Mouse (Mus musculus): ENCODE results near the gene Rbpj. TPM values are rescaled to one million over a fixed set of nuclear protein-coding genes. Genes with fewer than 3 reads are reported as not detected.
"Not testable (repeated sequence)": the region's sequence is repeated elsewhere in the genome, so short reads cannot be mapped to it uniquely, and the experiment has no call there.

Gene Rbpj
- polyA plus RNA-seq, 2 experiments, result 49.7 to 57.3 TPM

GRCm38 (mm10) chr5:53546979-53547472, 81.1 kb downstream of the Rbpj start:
- no peaks in the 10 kb centered on the region for H3K27me3 ChIP-seq (ENCODE audit: control insufficient read depth, insufficient read depth, low read length)
- no peaks in the 10 kb centered on the region for H3K36me3 ChIP-seq (ENCODE audit: control insufficient read depth, insufficient read depth, low read length)
- no peak for TF ChIP-seq POLR2A (IDR thresholded peaks at IDR 0.05; ENCODE audit: borderline replicate concordance, extremely low read depth, insufficient read depth, insufficient read length)
- H3K9ac ChIP-seq (ENCODE audit: low read depth, low read length, severe bottlenecking), result no peak overlapping the region
- DNase-seq (ENCODE audit: low spot score) (no peak), ATAC-seq (ENCODE audit: low FRiP score, low read depth) (peak; percentile 57)
- H3K4me2 ChIP-seq (replicated peaks; ENCODE audit: low read depth, low read length, severe bottlenecking), result no peak overlapping the region
- no peak overlapping the region for H3K27ac ChIP-seq (replicated peaks; ENCODE audit: low read depth, low read length)
- H3K9me3 ChIP-seq (ENCODE audit: control insufficient read depth, low read length), result no peaks in the 10 kb centered on the region
- WGBS, result 22% methylated on average over 9 of the region's 9 CpGs
- H3K4me3 ChIP-seq (replicated peaks; ENCODE audit: low read length), result no peak overlapping the region
- H3K4me1 ChIP-seq (ENCODE audit: control insufficient read depth, insufficient read depth, low read length), result peaks cover 11% of the 10 kb centered on the region; the same call in 1 of the 2 replicates

GRCm38 (mm10) chr5:53550329-53550728, 84.4 kb downstream of the Rbpj start:
- peaks cover 11% of the 10 kb centered on the region; the same call in 1 of the 2 replicates for H3K4me1 ChIP-seq (ENCODE audit: control insufficient read depth, insufficient read depth, low read length)
- H3K9ac ChIP-seq (ENCODE audit: low read depth, low read length, severe bottlenecking); H3K36me3 ChIP-seq (ENCODE audit: control insufficient read depth, insufficient read depth, low read length); H3K9me3 ChIP-seq (ENCODE audit: control insufficient read depth, low read length); H3K4me3 ChIP-seq (replicated peaks; ENCODE audit: low read length); H3K27ac ChIP-seq (replicated peaks; ENCODE audit: low read depth, low read length); H3K27me3 ChIP-seq (ENCODE audit: control insufficient read depth, insufficient read depth, low read length); DNase-seq (ENCODE audit: low spot score); H3K4me2 ChIP-seq (replicated peaks; ENCODE audit: low read depth, low read length, severe bottlenecking); ATAC-seq (ENCODE audit: low FRiP score, low read depth): not testable (repeated sequence)
- WGBS, result 98% methylated on average over 1 of the region's 1 CpGs

- no peak for TF ChIP-seq POLR2A (IDR thresholded peaks at IDR 0.05; ENCODE audit: borderline replicate concordance, extremely low read depth, insufficient read depth, insufficient read length)
- no peak overlapping the region for H3K9ac ChIP-seq (ENCODE audit: low read depth, low read length, severe bottlenecking)
- peaks cover 11% of the 10 kb centered on the region; the same call in 1 of the 2 replicates for H3K4me1 ChIP-seq (ENCODE audit: control insufficient read depth, insufficient read depth, low read length)
- no peak overlapping the region for H3K4me3 ChIP-seq (replicated peaks; ENCODE audit: low read length)
- DNase-seq (ENCODE audit: low spot score), result peak; percentile 26
- 54% methylated on average over 6 of the region's 6 CpGs for WGBS
- no peaks in the 10 kb centered on the region for H3K36me3 ChIP-seq (ENCODE audit: control insufficient read depth, insufficient read depth, low read length)
- H3K27me3 ChIP-seq (ENCODE audit: control insufficient read depth, insufficient read depth, low read length), result no peaks in the 10 kb centered on the region
- no peak overlapping the region for H3K4me2 ChIP-seq (replicated peaks; ENCODE audit: low read depth, low read length, severe bottlenecking)
- H3K9me3 ChIP-seq (ENCODE audit: control insufficient read depth, low read length), result no peaks in the 10 kb centered on the region
- ATAC-seq (ENCODE audit: low FRiP score, low read depth), result no peak
- no peak overlapping the region for H3K27ac ChIP-seq (replicated peaks; ENCODE audit: low read depth, low read length)
These were observed 85.4 kb downstream of the Rbpj start for GRCm38 (mm10) chr5:53551394-53551793.

- Histone ChIP-seq H3K27me3 (ENCODE audit: control insufficient read depth, insufficient read depth, low read length) (no peaks in the 10 kb centered on the region), H3K4me1 (ENCODE audit: control insufficient read depth, insufficient read depth, low read length) (peaks cover 11% of the 10 kb centered on the region; the same call in 1 of the 2 replicates), H3K36me3 (ENCODE audit: control insufficient read depth, insufficient read depth, low read length) (no peaks in the 10 kb centered on the region), H3K4me3 (replicated peaks; ENCODE audit: low read length) (no peak overlapping the region), H3K27ac (replicated peaks; ENCODE audit: low read depth, low read length) (no peak overlapping the region), H3K4me2 (replicated peaks; ENCODE audit: low read depth, low read length, severe bottlenecking) (no peak overlapping the region), H3K9ac (ENCODE audit: low read depth, low read length, severe bottlenecking) (no peak overlapping the region), H3K9me3 (ENCODE audit: control insufficient read depth, low read length) (no peaks in the 10 kb centered on the region)
- WGBS, result 87% methylated on average over 4 of the region's 4 CpGs
- ATAC-seq (ENCODE audit: low FRiP score, low read depth) (no peak), DNase-seq (ENCODE audit: low spot score) (no peak)
- TF ChIP-seq POLR2A (IDR thresholded peaks at IDR 0.05; ENCODE audit: borderline replicate concordance, extremely low read depth, insufficient read depth, insufficient read length), result no peak
These were observed 86.0 kb downstream of the Rbpj start for GRCm38 (mm10) chr5:53551910-53552309.

GRCm38 (mm10) chr5:53553281-53553680, 87.3 kb downstream of the Rbpj start:
- H3K4me2 ChIP-seq (replicated peaks; ENCODE audit: low read depth, low read length, severe bottlenecking), result no peak overlapping the region
- WGBS, result 80% methylated on average over 1 of the region's 1 CpGs

GRCm38 (mm10) chr5:53554180-53554579, 88.2 kb downstream of the Rbpj start:
- H3K27ac ChIP-seq (replicated peaks; ENCODE audit: low read depth, low read length), result no peak overlapping the region
- H3K9ac ChIP-seq (ENCODE audit: low read depth, low read length, severe bottlenecking), result no peak overlapping the region
- DNase-seq (ENCODE audit: low spot score) (no peak), ATAC-seq (ENCODE audit: low FRiP score, low read depth) (no peak)
- 93% methylated on average over 8 of the region's 8 CpGs for WGBS
- no peaks in the 10 kb centered on the region for H3K36me3 ChIP-seq (ENCODE audit: control insufficient read depth, insufficient read depth, low read length)
- H3K4me2 ChIP-seq (replicated peaks; ENCODE audit: low read depth, low read length, severe bottlenecking), result no peak overlapping the region
- no peaks in the 10 kb centered on the region for H3K27me3 ChIP-seq (ENCODE audit: control insufficient read depth, insufficient read depth, low read length)
- no peaks in the 10 kb centered on the region for H3K9me3 ChIP-seq (ENCODE audit: control insufficient read depth, low read length)
- no peak overlapping the region for H3K4me3 ChIP-seq (replicated peaks; ENCODE audit: low read length)
- H3K4me1 ChIP-seq (ENCODE audit: control insufficient read depth, insufficient read depth, low read length), result peaks cover 7% of the 10 kb centered on the region; the same call in 1 of the 2 replicates
- TF ChIP-seq POLR2A (IDR thresholded peaks at IDR 0.05; ENCODE audit: borderline replicate concordance, extremely low read depth, insufficient read depth, insufficient read length), result no peak

More at GRCm38 (mm10) chr5:53553281-53553680, 87.3 kb downstream of the Rbpj start:
- ATAC-seq (ENCODE audit: low FRiP score, low read depth) (no peak), DNase-seq (ENCODE audit: low spot score) (no peak)
- H3K36me3 ChIP-seq (ENCODE audit: control insufficient read depth, insufficient read depth, low read length), result no peaks in the 10 kb centered on the region
- H3K9me3 ChIP-seq (ENCODE audit: control insufficient read depth, low read length), result no peaks in the 10 kb centered on the region
- H3K27ac ChIP-seq (replicated peaks; ENCODE audit: low read depth, low read length), result no peak overlapping the region
- no peak for TF ChIP-seq POLR2A (IDR thresholded peaks at IDR 0.05; ENCODE audit: borderline replicate concordance, extremely low read depth, insufficient read depth, insufficient read length)
- no peaks in the 10 kb centered on the region for H3K27me3 ChIP-seq (ENCODE audit: control insufficient read depth, insufficient read depth, low read length)
- H3K4me3 ChIP-seq (replicated peaks; ENCODE audit: low read length), result no peak overlapping the region
- H3K9ac ChIP-seq (ENCODE audit: low read depth, low read length, severe bottlenecking), result no peak overlapping the region
- peaks cover 7% of the 10 kb centered on the region; the same call in 1 of the 2 replicates for H3K4me1 ChIP-seq (ENCODE audit: control insufficient read depth, insufficient read depth, low read length)

Measured in limb, embryonic 14.5 days (tissue).